Mouse (Mus musculus) intestine, embryonic 15.5 days (tissue): ENCODE measurements around the gene Csf1. TPM values are rescaled to one million over a fixed set of nuclear protein-coding genes. Genes with fewer than 3 reads are reported as not detected.

Experiments
- ATAC-seq: fragments of 200-750 bp; cut with Nextera tagmentation; 2 replicates; pipeline ENCODE4 v1.8.0; 2017; ENCODE audit warnings: moderate TSS enrichment, moderate library complexity
- H3K27ac ChIP-seq: fragments of 300-500 bp; sonication (generic); 2 replicates; pipeline ENCODE4 v1.5.1; 2015; ENCODE audit warnings: mild to moderate bottlenecking, inconsistent platforms
- H3K27me3 ChIP-seq: fragments of 300-500 bp; sonication (generic); replicated peaks from 2 replicates; pipeline ENCODE4 v1.6.1; 2015; ENCODE audit warnings: inconsistent platforms
- H3K36me3 ChIP-seq: fragments of 300-500 bp; sonication (generic); 2 replicates; pipeline ENCODE4 v1.6.1; 2015; ENCODE audit warnings: inconsistent platforms
- H3K4me1 ChIP-seq: fragments of 300-500 bp; sonication (generic); replicated peaks from 2 replicates; pipeline ENCODE4 v1.6.1; 2015; ENCODE audit warnings: inconsistent platforms
- H3K4me2 ChIP-seq: fragments of 300-500 bp; sonication (generic); replicated peaks from 2 replicates; pipeline ENCODE4 v1.6.1; 2015; ENCODE audit warnings: mild to moderate bottlenecking, inconsistent platforms
- H3K4me3 ChIP-seq: fragments of 300-500 bp; sonication (generic); replicated peaks from 2 replicates; pipeline ENCODE4 v1.5.1; 2015; ENCODE audit warnings: inconsistent platforms
- H3K9ac ChIP-seq: fragments of 300-500 bp; sonication (generic); 2 replicates; pipeline ENCODE4 v1.6.1; 2015; ENCODE audit warnings: inconsistent platforms
- H3K9me3 ChIP-seq: fragments of 300-500 bp; sonication (generic); 2 replicates; pipeline ENCODE4 v1.6.1; 2016; ENCODE audit warnings: inconsistent platforms
- WGBS: fragments of 180-500 bp; shearing (Covaris S2); methylation state at CpG from one replicate; pipeline ENCODE4 v1.1.7; 2015; 5-methylcytosine and 5-hydroxymethylcytosine counted together
- polyA plus RNA-seq: library from polyadenylated mRNA; unstranded; fragments of >200 nt; fragmentation: Nextera tagmentation; extraction: Ambion mirVana; gene quantifications from 2 replicates; pipeline ENCODE4 v1.2.1, GENCODE M21; 2015

The Csf1 gene
- polyA plus RNA-seq, 1 experiment from 2014 or later: 13.3 TPM

- Histone ChIP-seq H3K9ac (no peak overlapping the region), H3K4me3 (no peak overlapping the region), H3K36me3 (no peaks in the 10 kb centered on the region), H3K4me2 (no peak overlapping the region), H3K27ac (no peak overlapping the region), H3K4me1 (peaks cover 26% of the 10 kb centered on the region), H3K27me3 (no peaks in the 10 kb centered on the region), H3K9me3 (no peaks in the 10 kb centered on the region)
- WGBS: 85% methylated on average over 11 of the region's 11 CpGs
- no peak for ATAC-seq
These were observed 30.6 kb upstream of the Csf1 start for GRCm38 (mm10) chr3:107790766-107791303.

GRCm38 (mm10) chr3:107790227-107790626 is 30.0 kb upstream of the Csf1 start:
- Histone ChIP-seq H3K9me3 (no peaks in the 10 kb centered on the region), H3K36me3 (no peaks in the 10 kb centered on the region), H3K9ac (no peak overlapping the region), H3K4me1 (peaks cover 26% of the 10 kb centered on the region), H3K27ac (no peak overlapping the region), H3K4me3 (no peak overlapping the region), H3K27me3 (no peaks in the 10 kb centered on the region), H3K4me2 (no peak overlapping the region)
- peak; percentile 57 for ATAC-seq
- WGBS: 62% methylated on average over 3 of the region's 3 CpGs

GRCm38 (mm10) chr3:107788885-107789284 is 28.6 kb upstream of the Csf1 start:
- Histone ChIP-seq H3K36me3 (no peaks in the 10 kb centered on the region), H3K4me3 (no peak overlapping the region), H3K27ac (no peak overlapping the region), H3K27me3 (no peaks in the 10 kb centered on the region), H3K4me1 (peaks cover 24% of the 10 kb centered on the region), H3K9me3 (no peaks in the 10 kb centered on the region), H3K4me2 (no peak overlapping the region), H3K9ac (no peak overlapping the region)
- ATAC-seq: no peak
- WGBS: 67% methylated on average over 3 of the region's 3 CpGs

GRCm38 (mm10) chr3:107787613-107788501 is 27.6 kb upstream of the Csf1 start:
- Histone ChIP-seq H3K9ac (no peak overlapping the region), H3K36me3 (no peaks in the 10 kb centered on the region), H3K4me3 (no peak overlapping the region), H3K4me1 (peaks cover 16% of the 10 kb centered on the region), H3K27ac (no peak overlapping the region), H3K9me3 (no peaks in the 10 kb centered on the region), H3K27me3 (no peaks in the 10 kb centered on the region), H3K4me2 (0 out of 2 replicates have a peak overlapping the region, but pooled peaks have one; percentile 9)
- no peak for ATAC-seq
- WGBS: 73% methylated on average over 15 of the region's 15 CpGs

- Histone ChIP-seq H3K27me3 (no peaks in the 10 kb centered on the region), H3K4me2 (0 out of 2 replicates have a peak overlapping the region, but pooled peaks have one; percentile 9), H3K4me3 (no peak overlapping the region), H3K36me3 (no peaks in the 10 kb centered on the region), H3K4me1 (peaks cover 16% of the 10 kb centered on the region), H3K27ac (no peak overlapping the region), H3K9ac (no peak overlapping the region), H3K9me3 (no peaks in the 10 kb centered on the region)
- 43% methylated on average over 11 of the region's 11 CpGs for WGBS
- no peak for ATAC-seq
These were observed 26.8 kb upstream of the Csf1 start for GRCm38 (mm10) chr3:107786980-107787612.

GRCm38 (mm10) chr3:107786344-107786743 is 26.1 kb upstream of the Csf1 start:
- Histone ChIP-seq H3K4me1 (peaks cover 16% of the 10 kb centered on the region), H3K4me3 (no peak overlapping the region), H3K36me3 (no peaks in the 10 kb centered on the region), H3K9me3 (no peaks in the 10 kb centered on the region), H3K9ac (no peak overlapping the region), H3K27ac (no peak overlapping the region), H3K4me2 (no peak overlapping the region), H3K27me3 (no peaks in the 10 kb centered on the region)
- no peak for ATAC-seq
- WGBS: 90% methylated on average over 1 of the region's 1 CpGs

- no peaks in the 10 kb centered on the region for H3K36me3 ChIP-seq
- no peaks in the 10 kb centered on the region for H3K9me3 ChIP-seq
- no peaks in the 10 kb centered on the region for H3K27me3 ChIP-seq
- no peak overlapping the region for H3K4me3 ChIP-seq
- no peak for ATAC-seq
- 70% methylated on average over 4 of the region's 4 CpGs for WGBS
- no peak overlapping the region for H3K27ac ChIP-seq
- H3K9ac ChIP-seq: no peak overlapping the region
- H3K4me2 ChIP-seq: no peak overlapping the region
- H3K4me1 ChIP-seq: peaks cover 16% of the 10 kb centered on the region
These were observed 25.3 kb upstream of the Csf1 start for GRCm38 (mm10) chr3:107785546-107785945.

- no peak overlapping the region for H3K4me2 ChIP-seq
- H3K27me3 ChIP-seq: no peaks in the 10 kb centered on the region
- no peaks in the 10 kb centered on the region for H3K9me3 ChIP-seq
- no peak for ATAC-seq
- H3K4me3 ChIP-seq: no peak overlapping the region
- H3K36me3 ChIP-seq: no peaks in the 10 kb centered on the region
- 89% methylated on average over 3 of the region's 3 CpGs for WGBS
- H3K27ac ChIP-seq: no peak overlapping the region
- peaks cover 16% of the 10 kb centered on the region for H3K4me1 ChIP-seq
- H3K9ac ChIP-seq: no peak overlapping the region
These were observed 23.0 kb upstream of the Csf1 start for GRCm38 (mm10) chr3:107783315-107783714.

GRCm38 (mm10) chr3:107781304-107781703 is 21.0 kb upstream of the Csf1 start:
- Histone ChIP-seq H3K4me2 (no peak overlapping the region), H3K27me3 (no peaks in the 10 kb centered on the region), H3K9ac (no peak overlapping the region), H3K9me3 (no peaks in the 10 kb centered on the region), H3K36me3 (no peaks in the 10 kb centered on the region), H3K27ac (no peak overlapping the region), H3K4me3 (no peak overlapping the region), H3K4me1 (0 out of 2 replicates have a peak, but pooled peaks cover 1% of the 10 kb centered on the region)
- 85% methylated on average over 5 of the region's 5 CpGs for WGBS
- ATAC-seq: no peak

GRCm38 (mm10) chr3:107778016-107778415 is 17.7 kb upstream of the Csf1 start:
- Histone ChIP-seq H3K9ac (no peak overlapping the region), H3K9me3 (no peaks in the 10 kb centered on the region), H3K4me1 (peaks cover 6% of the 10 kb centered on the region; the same call in 1 of the 2 replicates), H3K27ac (no peak overlapping the region), H3K27me3 (no peaks in the 10 kb centered on the region; the same call in 1 of the 2 replicates), H3K36me3 (no peaks in the 10 kb centered on the region), H3K4me3 (no peak overlapping the region), H3K4me2 (no peak overlapping the region)
- ATAC-seq: no peak
- 63% methylated on average over 6 of the region's 6 CpGs for WGBS

- Histone ChIP-seq H3K9me3 (no peaks in the 10 kb centered on the region), H3K36me3 (no peaks in the 10 kb centered on the region), H3K4me2 (no peak overlapping the region), H3K27me3 (peaks cover 3% of the 10 kb centered on the region; the same call in 1 of the 2 replicates), H3K9ac (no peak overlapping the region), H3K27ac (no peak overlapping the region), H3K4me1 (peaks cover 6% of the 10 kb centered on the region; the same call in 1 of the 2 replicates), H3K4me3 (no peak overlapping the region)
- 18% methylated on average over 3 of the region's 3 CpGs for WGBS
- peak; percentile 39; the same call in 1 of the 2 replicates for ATAC-seq
These were observed 16.0 kb upstream of the Csf1 start for GRCm38 (mm10) chr3:107776295-107776694.

GRCm38 (mm10) chr3:107775736-107776135 is 15.5 kb upstream of the Csf1 start:
- Histone ChIP-seq H3K9ac (no peak overlapping the region), H3K27me3 (peaks cover 3% of the 10 kb centered on the region; the same call in 1 of the 2 replicates), H3K27ac (no peak overlapping the region), H3K4me3 (no peak overlapping the region), H3K9me3 (no peaks in the 10 kb centered on the region), H3K4me1 (peaks cover 6% of the 10 kb centered on the region; the same call in 1 of the 2 replicates), H3K36me3 (no peaks in the 10 kb centered on the region), H3K4me2 (no peak overlapping the region)
- ATAC-seq: no peak
- WGBS: 37% methylated on average over 3 of the region's 3 CpGs
